Mouse (Mus musculus): ENCODE measurements around the gene Cs. TPM values are rescaled to one million over a fixed set of nuclear protein-coding genes. Genes with fewer than 3 reads are reported as not detected.

The Cs gene
- total and polyA plus RNA-seq, 3 experiments = 133 to 256 (median 161) TPM

- TF ChIP-seq UBTF (IDR thresholded peaks at IDR 0.05; ENCODE audit: borderline replicate concordance, insufficient read depth, low read depth, low read length) (no peak), POLR2AphosphoS5 (IDR thresholded peaks at IDR 0.05; ENCODE audit: borderline replicate concordance, low read depth, low read length) (no peak), E2F4 (IDR thresholded peaks at IDR 0.05; ENCODE audit: borderline replicate concordance, low read depth, low read length) (no peak), GABPA (IDR thresholded peaks at IDR 0.05; ENCODE audit: low read depth, low read length) (no peak), MEF2A (IDR thresholded peaks at IDR 0.05; ENCODE audit: extremely low read depth, insufficient replicate concordance, low read depth, low read length, poor library complexity, severe bottlenecking) (no peak), CHD1 (IDR thresholded peaks at IDR 0.05; ENCODE audit: low read depth, low read length) (no peak), USF1 (IDR thresholded peaks at IDR 0.05; ENCODE audit: low read depth, low read length) (no peak), NRF1 (IDR thresholded peaks at IDR 0.05; ENCODE audit: insufficient read depth, low read depth, low read length, poor library complexity, severe bottlenecking) (no peak), KAT2A (conservative IDR thresholded peaks at IDR 0.05; ENCODE audit: low read depth, low read length) (no peak), MAFK (IDR thresholded peaks at IDR 0.05; ENCODE audit: borderline replicate concordance, low read depth, low read length) (no peak), HCFC1 (IDR thresholded peaks at IDR 0.05; ENCODE audit: low read depth, low read length) (no peak), ZKSCAN1 (IDR thresholded peaks at IDR 0.05; ENCODE audit: low read depth, low read length) (no peak), BHLHE40 (IDR thresholded peaks at IDR 0.05; ENCODE audit: borderline replicate concordance, low read depth, low read length) (no peak), TBP (IDR thresholded peaks at IDR 0.05; ENCODE audit: low read depth, low read length) (no peak), SMC3 (IDR thresholded peaks at IDR 0.05; ENCODE audit: low read depth, low read length) (no peak), RCOR1 (IDR thresholded peaks at IDR 0.05; ENCODE audit: low read depth, low read length) (no peak)
- H3K27me3 ChIP-seq (ENCODE audit: control insufficient read depth in 1 of 2, insufficient read depth in 2 of 2, low read length in 2 of 2) = no peaks in the 10 kb centered on the region
- no peak overlapping the region for H3K9ac ChIP-seq (ENCODE audit: control insufficient read depth, low read depth, low read length, poor library complexity, severe bottlenecking)
- no peak for DNase-seq (ENCODE audit: low read depth, low spot score)
- peaks cover 0 to 24% of the 10 kb centered on the region in 2 experiments; a peak in 3 of 4 replicates for H3K4me1 ChIP-seq (ENCODE audit: control insufficient read depth in 1 of 2, insufficient read depth in 2 of 2, low read length in 2 of 2)
- H3K79me2 ChIP-seq (ENCODE audit: control insufficient read depth, insufficient read depth, low read length, poor library complexity) = peaks cover 3% of the 10 kb centered on the region; the same call in 1 of the 2 replicates
- peaks cover 0 to 20% of the 10 kb centered on the region in 2 experiments; a peak in 2 of 4 replicates for H3K36me3 ChIP-seq (ENCODE audit: control insufficient read depth in 1 of 2, insufficient read depth in 2 of 2, low read length in 2 of 2)
- H3K4me3 ChIP-seq (ENCODE audit: control insufficient read depth in 1 of 2, insufficient read depth in 1 of 2, low read depth in 2 of 2, low read length in 2 of 2) = no peak overlapping the region
- H3K27ac ChIP-seq (ENCODE audit: control insufficient read depth, low read depth, low read length) = no peak overlapping the region
- H3K9me3 ChIP-seq (replicated peaks; ENCODE audit: insufficient read depth, low read length) = no peaks in the 10 kb centered on the region
Measured at GRCm38 (mm10) chr10:128297622-128298021, 39.9 kb upstream of the Cs start.

- TF ChIP-seq ZNF384 (IDR thresholded peaks at IDR 0.05; ENCODE audit: low read depth, low read length) (peak; percentile 92), GATA1 (IDR thresholded peaks at IDR 0.05; ENCODE audit: low read depth, low read length) (no peak), JUND (IDR thresholded peaks at IDR 0.05; ENCODE audit: low read depth, low read length) (no peak), KAT2A (conservative IDR thresholded peaks at IDR 0.05; ENCODE audit: low read depth, low read length) (no peak), NELFE (IDR thresholded peaks at IDR 0.05; ENCODE audit: low read depth, low read length) (no peak), USF2 (IDR thresholded peaks at IDR 0.05; ENCODE audit: borderline replicate concordance in 1 of 2, insufficient read depth in 1 of 2, low read depth in 1 of 2, low read length in 2 of 2) (no peak)
- Histone ChIP-seq H3K9me3 (replicated peaks; ENCODE audit: insufficient read depth, low read length) (no peaks in the 10 kb centered on the region), H3K36me3 (ENCODE audit: control insufficient read depth in 1 of 2, insufficient read depth in 2 of 2, low read length in 2 of 2) (peaks cover 0 to 20% of the 10 kb centered on the region in 2 experiments; a peak in 2 of 4 replicates), H3K9ac (ENCODE audit: control insufficient read depth, low read depth, low read length, poor library complexity, severe bottlenecking) (no peak overlapping the region), H3K4me3 (ENCODE audit: control insufficient read depth in 1 of 2, insufficient read depth in 1 of 2, low read depth in 2 of 2, low read length in 2 of 2) (no peak overlapping the region), H3K27ac (ENCODE audit: control insufficient read depth, low read depth, low read length) (no peak overlapping the region), H3K79me2 (ENCODE audit: control insufficient read depth, insufficient read depth, low read length, poor library complexity) (peaks cover 6% of the 10 kb centered on the region; the same call in 1 of the 2 replicates), H3K27me3 (ENCODE audit: control insufficient read depth in 1 of 2, insufficient read depth in 2 of 2, low read length in 2 of 2) (no peaks in the 10 kb centered on the region), H3K4me1 (ENCODE audit: control insufficient read depth in 1 of 2, insufficient read depth in 2 of 2, low read length in 2 of 2) (peaks cover 0 to 24% of the 10 kb centered on the region in 2 experiments; a peak in 3 of 4 replicates)
- peak; percentile 35 for DNase-seq (ENCODE audit: low read depth, low spot score)
Measured at GRCm38 (mm10) chr10:128298243-128298642, 39.3 kb upstream of the Cs start.
